Mouse (Mus musculus): ENCODE results near the gene Ccdc80. TPM values are rescaled to one million over a fixed set of nuclear protein-coding genes. Genes with fewer than 3 reads are reported as not detected.

The Ccdc80 gene
- polyA plus RNA-seq, 1 experiment from 2014 or later: 19.6 TPM

Other genes starting within 250 kb of the Ccdc80 start
- not detected in 2 replicates for gene Cd200r2, start 226.3 kb upstream of the Ccdc80 start, polyA plus RNA-seq (2015; fragmentation: Nextera tagmentation; extraction: Ambion mirVana)
- gene Cd200r3, start 149.7 kb upstream of the Ccdc80 start, polyA plus RNA-seq (2015; fragmentation: Nextera tagmentation; extraction: Ambion mirVana): not detected in 2 replicates
- 37.0 and 39.9 TPM in 2 replicates for gene Slc35a5, start 65.3 kb downstream of the Ccdc80 start, polyA plus RNA-seq (2015; fragmentation: Nextera tagmentation; extraction: Ambion mirVana)
- gene Atg3, start 65.4 kb downstream of the Ccdc80 start, polyA plus RNA-seq (2015; fragmentation: Nextera tagmentation; extraction: Ambion mirVana): 52.0 and 54.0 TPM in 2 replicates
- gene Btla, start 130.9 kb downstream of the Ccdc80 start, polyA plus RNA-seq (2015; fragmentation: Nextera tagmentation; extraction: Ambion mirVana): 0.06 and 0.10 TPM in 2 replicates